Mouse (Mus musculus) midbrain, embryonic 11.5 days (tissue): ENCODE data around the gene Prpf4b. TPM values are rescaled to one million over a fixed set of nuclear protein-coding genes. Genes with fewer than 3 reads are reported as not detected.
"Not testable (repeated sequence)": the region's sequence is repeated elsewhere in the genome, so short reads cannot be mapped to it uniquely, and the experiment has no call there.

Experiments used
- ATAC-seq: fragments of 200-750 bp; cut with Nextera tagmentation; 2 replicates; pipeline ENCODE4 v1.8.0; 2017; ENCODE audit warnings: moderate TSS enrichment, moderate library complexity; ENCODE audit not compliant: low FRiP score
- DNase-seq: peaks from one replicate; pipeline ENCODE4 v3.0.0; 2015; ENCODE audit warnings: low spot score; ENCODE audit errors: missing footprints
- H3K27ac ChIP-seq: fragments of 300-500 bp; sonication (generic); 2 replicates; pipeline ENCODE4 v1.5.1; 2014; ENCODE audit warnings: low read depth, low read length
- H3K27me3 ChIP-seq: fragments of 300-500 bp; sonication (generic); 2 replicates; pipeline ENCODE4 v1.6.1; 2014; ENCODE audit warnings: mild to moderate bottlenecking, low read length, moderate library complexity, mixed read lengths; ENCODE audit not compliant: control insufficient read depth, insufficient read depth
- H3K36me3 ChIP-seq: fragments of 300-500 bp; sonication (generic); 2 replicates; pipeline ENCODE4 v1.6.1; 2014; ENCODE audit warnings: mild to moderate bottlenecking, low read length, moderate library complexity, mixed read lengths; ENCODE audit not compliant: control insufficient read depth, insufficient read depth
- H3K4me1 ChIP-seq: fragments of 300-500 bp; sonication (generic); 2 replicates; pipeline ENCODE4 v1.6.1; 2014; ENCODE audit warnings: low read length; ENCODE audit not compliant: control insufficient read depth, insufficient read depth
- H3K4me2 ChIP-seq: fragments of 300-500 bp; sonication (generic); 2 replicates; pipeline ENCODE4 v1.6.1; 2014; ENCODE audit warnings: mild to moderate bottlenecking, moderate library complexity
- H3K4me3 ChIP-seq: fragments of 300-500 bp; sonication (generic); 2 replicates; pipeline ENCODE4 v1.5.1; 2014; ENCODE audit warnings: low read depth, low read length
- H3K9ac ChIP-seq: fragments of 300-500 bp; sonication (generic); 2 replicates; pipeline ENCODE4 v1.6.1; 2014; ENCODE audit warnings: low read length
- H3K9me3 ChIP-seq: fragments of 300-500 bp; sonication (generic); 2 replicates; pipeline ENCODE4 v1.6.1; 2016; ENCODE audit warnings: low read length; ENCODE audit not compliant: control insufficient read depth
- WGBS: fragments of 180-500 bp; shearing (Covaris S2); extraction: QIAGEN DNeasy Blood & Tissue Kit; methylation state at CpG from one replicate; pipeline ENCODE4 v1.1.7; 2014; 5-methylcytosine and 5-hydroxymethylcytosine counted together
- polyA plus RNA-seq: library from polyadenylated mRNA; unstranded; fragments of >200 nt; fragmentation: Nextera tagmentation; extraction: Ambion mirVana; gene quantifications from 2 replicates; pipeline ENCODE4 v1.2.1, GENCODE M21; 2014

The Prpf4b gene
- polyA plus RNA-seq, 1 experiment from 2014 or later: 111 TPM

DNA sequence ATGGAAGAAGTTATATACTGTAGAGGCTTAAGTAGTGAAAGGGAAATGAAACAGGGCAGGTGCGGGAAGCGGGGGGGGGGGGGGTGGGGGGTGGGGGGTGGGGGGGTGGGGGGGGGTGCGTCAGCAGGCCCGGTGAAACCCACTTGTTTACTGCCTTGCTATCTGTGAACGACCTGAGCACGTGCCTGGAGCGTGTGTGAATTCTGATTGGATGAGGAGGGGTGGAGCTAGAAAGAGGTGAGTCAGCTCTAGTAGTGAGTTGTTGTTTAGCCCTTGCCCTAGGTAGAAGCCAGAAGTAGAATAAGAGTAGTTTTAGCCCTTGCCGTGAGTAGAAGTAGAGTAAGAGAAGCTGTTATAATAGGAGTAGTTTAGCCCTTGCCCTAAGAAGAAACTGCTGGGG is 13.9 kb upstream of the Prpf4b start:
- not testable (repeated sequence) for H3K9ac ChIP-seq, DNase-seq, H3K4me1 ChIP-seq, H3K4me2 ChIP-seq, H3K27ac ChIP-seq, H3K9me3 ChIP-seq, H3K36me3 ChIP-seq, H3K4me3 ChIP-seq, ATAC-seq, H3K27me3 ChIP-seq
- WGBS: 55% methylated on average over 7 of the region's 8 CpGs

DNA sequence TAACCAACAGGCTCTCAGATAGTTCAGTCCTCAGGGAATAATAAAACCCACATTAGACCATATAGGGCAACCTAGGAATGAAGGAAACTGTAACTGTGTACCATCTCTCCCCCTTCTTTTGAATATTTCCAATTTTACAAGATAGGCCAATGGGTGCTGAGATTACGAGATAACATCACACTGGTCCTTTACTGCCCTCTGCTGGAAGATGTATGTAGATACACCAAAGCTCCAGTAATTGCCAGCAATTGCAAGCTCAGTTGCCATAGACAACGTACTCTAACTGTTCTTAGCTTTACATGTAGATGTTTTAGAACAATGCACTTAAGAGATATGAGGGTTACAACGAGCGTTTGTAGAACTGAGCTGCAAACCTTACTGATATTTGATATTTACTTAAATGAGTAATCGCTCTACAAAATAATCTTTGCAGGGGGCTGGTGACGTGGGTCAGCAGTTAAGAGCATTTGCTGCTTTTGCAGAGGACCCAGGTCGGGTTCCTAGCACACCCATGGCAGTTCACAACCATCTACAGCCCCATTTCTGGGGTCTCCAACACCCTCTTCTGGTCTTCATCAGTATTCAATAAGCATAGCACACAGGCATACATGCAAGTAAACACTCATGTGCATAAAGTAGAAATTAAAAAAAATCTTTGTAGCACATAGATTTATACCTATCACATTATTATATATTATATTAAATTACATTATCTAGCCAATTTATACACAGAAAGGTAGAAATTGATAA is 10.5 kb upstream of the Prpf4b start:
- H3K4me1 ChIP-seq: no peaks in the 10 kb centered on the region
- H3K36me3 ChIP-seq: no peaks in the 10 kb centered on the region
- H3K27me3 ChIP-seq: no peaks in the 10 kb centered on the region
- no peak overlapping the region for H3K4me2 ChIP-seq
- ATAC-seq (peak; percentile 72), DNase-seq (peak; percentile 92)
- H3K27ac ChIP-seq: no peak overlapping the region
- no peaks in the 10 kb centered on the region for H3K9me3 ChIP-seq
- H3K4me3 ChIP-seq: no peak overlapping the region
- 44% methylated on average over 7 of the region's 7 CpGs for WGBS
- no peak overlapping the region for H3K9ac ChIP-seq

- Histone ChIP-seq H3K27me3 (no peaks in the 10 kb centered on the region), H3K4me3 (peak overlapping the region; percentile 69), H3K4me2 (peak overlapping the region; percentile 79), H3K9ac (peak overlapping the region; percentile 91), H3K4me1 (peaks cover 16% of the 10 kb centered on the region), H3K36me3 (no peaks in the 10 kb centered on the region), H3K9me3 (no peaks in the 10 kb centered on the region), H3K27ac (peak overlapping the region; percentile 87)
- ATAC-seq: peak; percentile 88
- 3% methylated on average over 45 of the region's 45 CpGs for WGBS
- peak; percentile 98 for DNase-seq
These were observed 1.1 kb upstream of the Prpf4b start for GRCm38 (mm10) chr13:34873801-34874681.

GRCm38 (mm10) chr13:34874736-34875135 is 366 bp upstream of the Prpf4b start:
- ATAC-seq: peak; percentile 33
- peak overlapping the region; percentile 69 for H3K4me3 ChIP-seq
- H3K4me2 ChIP-seq: peak overlapping the region; percentile 79
- peaks cover 16% of the 10 kb centered on the region for H3K4me1 ChIP-seq
- not testable (repeated sequence) for H3K9me3 ChIP-seq, DNase-seq, H3K36me3 ChIP-seq, H3K27me3 ChIP-seq
- H3K9ac ChIP-seq: peak overlapping the region; percentile 91
- H3K27ac ChIP-seq: peak overlapping the region; percentile 87
- 23% methylated on average over 13 of the region's 13 CpGs for WGBS

DNA sequence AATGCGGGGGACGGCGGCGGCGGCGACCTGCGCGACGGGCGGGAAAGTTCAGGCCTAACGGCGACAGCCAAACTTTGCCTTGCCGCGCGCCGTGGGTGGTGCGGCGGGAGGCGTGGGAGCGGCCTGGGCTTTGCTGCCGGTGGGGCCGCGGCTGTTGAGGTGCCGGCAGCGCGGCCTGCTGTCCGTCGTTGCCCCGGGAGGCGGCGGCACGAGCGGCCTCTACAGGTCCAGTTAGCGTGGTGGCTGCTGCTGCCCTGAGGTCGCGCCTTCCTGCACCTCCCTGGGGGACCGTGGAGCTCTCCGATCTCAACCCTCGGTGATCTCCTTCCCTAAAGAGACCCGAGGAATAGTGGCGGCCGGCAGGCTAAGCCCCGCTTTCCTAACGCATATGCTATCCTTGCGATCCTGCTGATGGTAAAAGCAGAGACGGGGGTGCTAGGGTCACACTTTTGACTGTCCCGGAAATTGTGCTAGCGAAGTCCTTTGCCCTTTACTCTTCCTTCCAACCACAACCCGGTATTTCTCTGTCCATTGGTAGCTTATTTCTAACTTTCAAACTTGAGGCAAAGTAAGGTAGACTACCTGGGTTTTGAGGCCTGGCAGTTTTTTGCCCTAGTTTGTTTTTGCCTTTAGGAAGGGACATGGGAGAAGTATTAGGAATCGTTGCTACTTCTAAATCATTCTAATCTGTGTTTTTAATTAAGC is 791 bp downstream of the Prpf4b start:
- WGBS: under 1% methylated on average over 50 of the region's 50 CpGs
- H3K4me1 ChIP-seq: peaks cover 16% of the 10 kb centered on the region
- H3K9me3 ChIP-seq: no peaks in the 10 kb centered on the region
- peak; percentile 63 for ATAC-seq
- H3K36me3 ChIP-seq: no peaks in the 10 kb centered on the region
- peak overlapping the region; percentile 79 for H3K4me2 ChIP-seq
- H3K27ac ChIP-seq: peak overlapping the region; percentile 87
- no peaks in the 10 kb centered on the region for H3K27me3 ChIP-seq
- peak; percentile 90 for DNase-seq
- peak overlapping the region; percentile 91 for H3K9ac ChIP-seq
- peak overlapping the region; percentile 69 for H3K4me3 ChIP-seq

DNA sequence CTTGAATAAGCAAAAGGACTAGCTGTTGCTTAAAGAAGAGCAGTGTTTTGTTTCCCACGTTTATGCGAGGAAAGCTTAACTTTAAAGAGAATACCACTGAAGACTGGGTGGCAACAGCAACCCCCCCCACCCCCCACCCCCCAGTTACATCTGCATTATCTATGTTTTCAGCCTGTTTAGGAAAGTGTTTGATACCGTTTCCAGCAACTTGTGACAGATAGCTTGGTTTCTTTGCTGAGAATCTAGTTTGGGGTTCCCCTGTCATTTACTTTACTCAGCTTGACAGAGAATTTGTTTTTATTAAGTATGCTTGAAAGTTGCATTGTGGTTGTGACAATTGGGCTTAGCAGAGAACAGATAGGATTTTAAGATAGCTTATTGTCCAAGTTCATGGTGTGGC is 1.4 kb downstream of the Prpf4b start:
- WGBS: 9% methylated on average over 3 of the region's 3 CpGs
- no peaks in the 10 kb centered on the region for H3K36me3 ChIP-seq

GRCm38 (mm10) chr13:34892871-34893270 is 17.8 kb downstream of the Prpf4b start:
- Histone ChIP-seq H3K27me3 (no peaks in the 10 kb centered on the region), H3K4me3 (no peak overlapping the region), H3K27ac (no peak overlapping the region), H3K9me3 (no peaks in the 10 kb centered on the region), H3K4me2 (no peak overlapping the region), H3K9ac (no peak overlapping the region), H3K36me3 (peaks cover 23% of the 10 kb centered on the region), H3K4me1 (no peaks in the 10 kb centered on the region)
- 57% methylated on average over 1 of the region's 1 CpGs for WGBS
- no peak for DNase-seq
- ATAC-seq: no peak

More for the DNA sequence above, 1.4 kb downstream of the Prpf4b start:
- H3K27ac ChIP-seq: no peak overlapping the region
- H3K4me3 ChIP-seq: peak overlapping the region; percentile 69
- H3K9ac ChIP-seq: peak overlapping the region; percentile 91
- peaks cover 16% of the 10 kb centered on the region for H3K4me1 ChIP-seq
- H3K27me3 ChIP-seq: no peaks in the 10 kb centered on the region
- H3K4me2 ChIP-seq: peak overlapping the region; percentile 79
- H3K9me3 ChIP-seq: no peaks in the 10 kb centered on the region
- DNase-seq: peak; percentile 64
- no peak for ATAC-seq

DNA sequence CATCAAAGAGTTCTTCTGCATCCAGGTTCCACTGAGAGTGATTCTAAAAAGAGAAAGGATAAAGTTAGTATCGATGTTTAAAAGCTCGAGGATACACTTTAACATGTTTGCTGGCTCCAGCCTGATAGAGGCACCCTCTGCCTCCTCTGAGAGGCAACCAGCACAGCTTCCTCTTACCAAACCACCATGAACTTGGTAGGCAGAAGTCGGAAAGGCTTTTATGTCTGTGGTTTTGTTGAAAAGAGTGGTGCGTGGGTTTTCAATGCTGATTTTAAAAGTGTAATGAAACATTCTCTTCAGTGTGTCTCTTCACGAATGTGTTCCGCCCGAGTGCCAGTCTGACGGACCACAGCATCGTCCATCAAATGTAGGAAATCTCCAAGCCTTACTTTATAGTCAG is 39.5 kb downstream of the Prpf4b start:
- Histone ChIP-seq H3K36me3 (no peaks in the 10 kb centered on the region), H3K27ac (no peak overlapping the region), H3K9me3 (no peaks in the 10 kb centered on the region), H3K9ac (no peak overlapping the region), H3K27me3 (no peaks in the 10 kb centered on the region), H3K4me3 (no peak overlapping the region), H3K4me2 (no peak overlapping the region), H3K4me1 (peaks cover 3% of the 10 kb centered on the region; the same call in 1 of the 2 replicates)
- 89% methylated on average over 9 of the region's 9 CpGs for WGBS
- DNase-seq (no peak), ATAC-seq (no peak)
